Mouse (Mus musculus): Measurements from ENCODE around the gene A230072I06Rik.

DNA sequence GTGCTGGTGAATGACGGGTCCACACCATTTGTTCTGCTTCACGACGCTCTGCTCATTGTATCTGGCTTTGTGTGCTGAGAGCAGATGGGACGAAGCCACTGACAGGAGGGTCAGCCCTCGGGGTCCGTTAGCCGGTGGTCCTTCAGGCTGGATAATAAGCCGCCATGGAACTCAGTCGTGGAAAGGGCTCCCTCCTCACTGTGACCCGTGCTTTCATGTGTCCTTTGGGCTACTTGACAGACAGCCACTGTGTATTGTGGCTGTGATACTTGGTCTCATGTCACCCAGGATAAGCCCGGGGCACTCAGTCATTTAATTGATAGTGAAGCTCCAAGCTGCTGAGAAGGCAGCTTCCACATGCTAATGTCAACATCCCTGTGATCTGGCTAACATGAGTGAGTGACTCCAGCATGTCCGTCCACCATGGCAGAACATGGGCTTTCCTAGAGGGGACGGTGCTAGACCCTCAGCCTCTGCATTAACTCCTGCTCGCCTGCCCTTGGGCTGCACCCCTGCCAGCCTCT is 10.3 kb upstream of the A230072I06Rik start:
- TF ChIP-seq CTCF (IDR thresholded peaks at IDR 0.05; ENCODE audit: low read depth, low read length) (no peak), POLR2A (IDR thresholded peaks at IDR 0.05; ENCODE audit: insufficient read depth, low read length) (no peak), EP300 (IDR thresholded peaks at IDR 0.05; ENCODE audit: insufficient read depth, low read depth, low read length) (no peak)
